Mouse (Mus musculus): ENCODE results near the gene Gm10778.

DNA sequence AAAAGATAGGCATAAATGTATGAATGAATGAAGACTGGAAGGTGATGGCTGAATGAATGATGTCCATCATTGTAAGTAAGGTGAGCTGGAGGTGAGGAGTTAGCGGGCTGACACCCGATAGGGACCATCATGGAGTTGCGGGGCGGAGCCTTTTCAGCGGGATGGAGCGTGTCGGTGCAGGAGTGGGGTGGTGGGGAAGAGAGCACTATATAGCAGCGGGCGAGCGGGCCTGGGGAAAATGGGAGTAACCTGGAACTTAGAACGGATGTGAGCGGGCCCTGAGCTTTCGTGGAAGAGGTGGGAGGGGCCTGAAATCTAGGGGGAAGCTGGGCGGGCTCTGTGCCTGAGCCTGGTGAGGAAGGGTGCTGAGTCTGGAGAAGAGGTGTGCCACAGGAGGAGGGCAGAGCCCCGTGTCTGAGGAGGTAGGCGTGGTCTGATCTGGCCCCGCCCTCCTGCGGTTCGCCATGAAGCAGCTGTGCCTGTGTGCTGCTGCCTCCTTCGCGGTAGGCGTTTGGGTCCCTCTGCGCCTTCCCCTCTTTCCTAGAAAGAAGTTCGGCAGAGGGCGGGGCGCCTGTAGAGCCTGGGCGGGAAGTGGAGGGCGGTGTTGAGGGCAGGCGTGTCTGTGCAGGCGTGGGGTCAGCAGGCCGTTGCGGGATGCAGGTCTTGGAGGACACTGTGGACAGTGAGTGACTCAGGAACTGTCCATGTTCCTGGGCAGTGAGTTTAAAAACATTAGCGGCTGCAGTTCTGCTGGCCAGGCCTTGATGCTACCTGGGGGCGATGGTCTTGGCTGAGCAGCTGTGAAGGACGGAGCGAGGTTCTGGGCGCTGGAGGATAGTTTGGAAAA, 15.4 kb upstream of the Gm10778 start:
- TF ChIP-seq POLR2A (IDR thresholded peaks at IDR 0.05; ENCODE audit: low read depth, low read length) (no peak), CTCF (conservative IDR thresholded peaks at IDR 0.05; ENCODE audit: insufficient read depth, insufficient read length, low read depth, low read length) (no peak)

Data from kidney, adult 2 months (tissue).